Mouse (Mus musculus) liver, postnatal 0 days (tissue): ENCODE measurements around the gene Acp2.

Experiments
- CTCF ChIP-seq: sonication (generic); IDR thresholded peaks from 2 replicates; pipeline ENCODE4 v1.5.1; 2016; ENCODE audit warnings: antibody characterized with exemption, low read depth
- EP300 ChIP-seq: IDR thresholded peaks from 2 replicates; pipeline ENCODE4 v1.6.1; 2016; ENCODE audit warnings: antibody characterized with exemption, low read depth, mild to moderate bottlenecking

GRCm38 (mm10) chr2:91169587-91170322 is 32.9 kb upstream of the Acp2 start:
- TF ChIP-seq EP300 (no peak), CTCF (no peak)
